Mouse (Mus musculus): ENCODE data around the gene Tmem144.

Gene Tmem144

DNA sequence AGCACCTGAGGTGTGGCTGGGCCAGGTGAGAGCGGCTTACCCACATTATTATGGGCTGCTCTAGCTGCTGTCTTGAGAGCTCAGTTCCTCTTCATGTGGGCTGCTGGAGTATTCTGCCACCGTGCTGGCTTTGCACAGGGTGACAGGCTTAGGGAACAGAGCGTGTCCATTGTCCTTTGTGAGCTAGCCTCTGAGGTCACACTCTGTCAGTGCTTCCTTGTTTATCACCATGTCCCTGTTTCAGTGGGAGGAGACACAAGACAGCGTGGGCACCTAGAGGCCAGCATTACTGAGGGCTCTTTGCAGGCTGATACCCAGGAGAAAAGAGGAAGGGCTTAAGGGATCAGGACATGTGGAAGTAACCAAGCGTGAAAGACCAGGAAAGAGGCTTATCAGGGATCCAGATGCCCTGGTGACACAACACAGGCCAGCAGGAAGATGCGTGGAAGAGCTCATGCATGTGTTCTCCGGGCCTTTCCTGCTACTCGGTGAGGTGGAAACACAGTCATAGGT, at the start of gene Tmem144:
Gene Tmem144 (minus strand): TSS at position 120 of the 513 bp plus-strand sequence.
- no peak for DNase-seq (ENCODE audit: low spot score)

DNA sequence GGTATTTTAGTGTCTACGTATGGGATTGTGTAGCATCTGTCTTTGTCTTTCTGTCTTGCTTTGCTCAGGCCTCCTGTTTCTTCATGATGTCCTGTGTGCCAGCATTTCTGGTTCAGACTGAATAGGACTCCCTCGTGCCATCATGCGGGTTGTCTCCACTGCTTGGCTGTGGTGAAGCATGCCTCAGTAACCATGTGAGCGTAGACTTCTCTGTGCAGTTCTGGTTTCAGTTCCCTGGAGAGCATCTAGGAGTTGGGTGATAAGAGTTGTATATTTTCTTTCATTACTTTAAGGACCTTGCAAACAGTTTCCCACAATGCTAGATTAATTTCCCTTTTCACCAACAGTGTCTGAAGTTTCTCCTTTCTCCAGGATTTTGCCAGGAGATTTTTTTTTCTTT, 49.2 kb upstream of the Tmem144 start:
- DNase-seq (ENCODE audit: low spot score), result no peak

DNA sequence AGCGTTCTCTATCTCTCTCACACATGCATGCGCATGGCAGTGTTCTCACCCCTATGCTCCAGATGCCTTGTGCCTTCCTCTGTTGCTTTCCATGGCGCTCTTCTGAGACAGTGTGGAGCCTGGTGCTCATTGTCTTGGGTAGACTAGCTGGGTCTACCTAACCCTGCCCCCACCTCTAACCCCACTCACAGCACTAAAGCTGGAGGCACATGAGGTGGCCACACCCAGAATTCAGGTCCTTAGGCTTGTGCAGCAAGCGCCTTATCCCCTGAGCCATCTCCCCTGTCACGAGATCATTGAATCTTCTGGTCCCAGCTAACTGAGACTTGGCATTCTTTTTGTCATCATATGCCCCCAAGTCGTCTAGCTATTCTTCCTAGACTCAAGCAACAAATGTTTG, 48.7 kb upstream of the Tmem144 start:
- no peak for DNase-seq (ENCODE audit: low spot score)

DNA sequence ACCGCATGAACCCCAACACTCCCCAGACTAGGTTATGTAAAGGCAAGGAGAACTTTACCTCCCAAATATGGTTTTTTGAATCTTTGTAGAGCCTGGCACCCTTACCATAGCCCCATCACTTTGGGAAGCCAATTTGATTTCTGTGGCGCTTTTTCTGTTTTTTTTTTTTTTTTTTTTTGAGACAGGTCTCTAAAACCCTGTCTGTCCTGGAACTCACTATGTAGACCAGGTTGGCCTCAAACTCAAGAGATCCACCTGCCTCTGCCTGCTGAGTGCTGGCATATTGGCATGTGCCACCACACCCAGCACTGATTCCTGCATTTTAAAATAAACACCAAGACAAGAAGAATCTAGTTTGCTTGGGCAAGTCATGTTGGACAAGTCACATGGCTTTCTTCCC, 47.9 kb upstream of the Tmem144 start:
- DNase-seq (ENCODE audit: low spot score), result no peak

DNA sequence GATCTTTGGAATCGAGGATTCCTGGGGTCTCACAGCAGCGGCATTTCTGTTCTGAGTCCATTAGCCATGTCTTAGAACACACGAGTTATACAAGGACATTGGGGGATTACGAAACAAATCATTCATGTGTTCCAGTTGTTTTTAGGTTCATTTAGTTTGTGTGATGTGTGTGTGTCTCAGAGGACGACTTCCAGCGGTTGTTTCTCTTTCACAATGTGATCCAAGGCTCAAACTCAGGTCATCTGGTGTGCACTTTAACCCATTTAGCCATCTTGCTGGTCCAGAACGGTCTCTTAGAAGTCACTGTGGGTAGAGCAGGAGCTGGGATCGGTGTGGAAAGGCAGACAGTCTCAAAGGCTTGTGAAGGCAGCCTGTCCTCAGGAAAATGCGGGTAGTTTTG, 47.3 kb upstream of the Tmem144 start:
- DNase-seq (ENCODE audit: low spot score), result no peak

DNA sequence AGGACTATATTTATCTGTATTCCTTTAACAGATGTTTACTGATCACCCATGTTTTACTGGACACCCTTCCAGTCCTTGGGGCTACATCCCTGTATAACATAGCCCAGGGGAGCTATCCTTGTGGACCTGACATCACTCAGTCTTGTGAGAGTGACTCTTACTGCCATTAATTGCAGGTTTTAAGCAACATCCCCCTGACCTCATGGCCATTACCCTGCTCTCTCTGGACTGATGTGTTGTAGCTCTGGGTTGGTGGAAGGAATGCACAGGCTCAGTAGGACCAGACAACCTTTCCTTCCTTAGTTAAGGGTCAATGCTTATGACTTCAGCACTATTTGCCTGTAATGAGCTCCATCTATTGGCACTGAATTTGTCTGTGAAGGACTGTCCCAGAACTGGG, 45.9 kb upstream of the Tmem144 start:
- DNase-seq (ENCODE audit: low spot score), result no peak

DNA sequence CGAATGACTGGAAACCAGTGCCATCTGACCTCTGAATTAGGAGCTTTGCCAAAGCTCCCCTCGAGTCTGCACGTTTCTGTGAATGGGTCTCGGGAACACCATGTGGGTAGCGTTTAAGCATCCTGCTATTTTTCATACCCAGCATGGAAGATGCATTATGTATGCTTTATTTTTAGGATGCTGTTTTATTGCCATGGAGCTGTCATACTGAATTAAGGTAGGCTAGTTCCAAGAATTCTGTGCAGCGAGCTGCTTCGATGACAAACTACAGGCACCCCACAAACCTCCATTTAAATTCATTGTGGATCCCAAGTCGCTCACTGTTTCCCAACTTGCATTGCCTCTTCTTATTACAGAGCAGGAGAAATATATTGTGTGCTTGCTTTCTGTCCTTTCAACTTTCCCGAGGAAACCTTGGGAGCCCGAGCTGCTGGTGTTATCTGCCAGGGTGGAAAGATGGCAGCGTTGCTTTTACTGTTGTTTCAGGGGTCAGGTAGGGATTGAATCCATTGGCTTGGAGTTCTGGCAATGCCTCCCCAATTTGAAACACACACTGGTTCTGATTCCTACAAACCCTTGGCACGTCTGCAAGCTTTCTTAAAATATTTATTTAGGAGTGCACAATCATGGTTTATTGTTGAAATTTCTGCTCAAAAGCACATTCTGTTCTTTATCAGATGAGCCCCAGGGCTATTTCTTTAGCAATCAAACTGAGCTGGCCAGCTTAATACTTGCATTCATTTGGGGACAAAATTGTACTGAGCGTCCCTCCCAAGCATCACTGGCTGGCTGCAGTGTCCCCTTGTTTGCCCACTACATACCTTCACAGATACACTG, 45.2 kb upstream of the Tmem144 start:
- no peak for DNase-seq (ENCODE audit: low spot score)

DNA sequence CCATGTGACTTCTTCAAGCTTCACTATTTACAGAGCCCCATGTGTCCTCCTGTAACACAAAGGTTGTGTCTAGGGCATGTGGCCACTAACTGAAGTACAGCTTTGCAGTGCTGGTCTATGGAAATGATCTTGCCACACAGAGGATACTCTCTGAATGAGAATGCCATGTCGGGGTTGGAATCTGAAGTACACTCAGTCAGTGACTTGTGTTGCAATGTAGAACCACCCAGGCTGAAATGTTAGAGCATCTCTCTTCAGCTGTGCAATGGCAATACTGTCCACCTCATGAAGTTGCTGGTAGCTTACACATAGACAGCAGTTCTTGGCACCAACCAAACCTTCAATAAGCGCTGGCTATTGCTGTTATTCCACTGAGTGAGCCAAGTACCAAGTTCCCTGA, 35.4 kb upstream of the Tmem144 start:
- DNase-seq (ENCODE audit: low spot score), result no peak

DNA sequence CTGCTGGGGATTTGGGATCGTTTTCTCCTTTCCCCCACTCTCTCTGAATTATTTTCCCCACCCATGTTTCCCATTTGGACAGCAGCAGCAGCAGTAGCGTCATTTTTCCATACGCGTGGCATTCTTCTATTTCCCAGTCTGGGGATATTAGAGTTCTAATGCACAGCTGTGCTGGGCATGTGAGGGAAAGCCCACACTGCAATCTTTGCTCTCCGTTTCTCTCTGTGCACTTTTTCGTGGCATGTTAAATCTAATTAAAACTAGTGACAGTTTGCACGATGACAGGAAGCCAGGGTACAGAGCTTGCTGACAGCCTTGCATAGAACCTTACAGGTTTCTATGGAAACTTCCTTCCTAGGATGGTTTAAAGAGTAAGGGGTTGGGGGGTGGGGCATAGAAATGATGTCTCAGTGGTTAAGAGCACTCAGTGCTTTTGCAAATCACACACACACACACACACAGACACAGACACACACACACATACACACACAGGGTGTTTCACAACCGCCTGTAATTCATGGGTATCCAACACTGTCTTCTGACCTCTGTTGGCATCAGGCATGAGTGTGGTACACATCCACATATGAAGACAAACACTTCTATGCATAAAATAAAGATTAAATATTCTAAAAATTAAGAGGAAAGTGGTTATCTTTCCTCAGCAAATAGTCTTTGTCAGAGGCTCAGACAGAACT, 34.7 kb upstream of the Tmem144 start:
- DNase-seq (ENCODE audit: low spot score), result no peak

DNA sequence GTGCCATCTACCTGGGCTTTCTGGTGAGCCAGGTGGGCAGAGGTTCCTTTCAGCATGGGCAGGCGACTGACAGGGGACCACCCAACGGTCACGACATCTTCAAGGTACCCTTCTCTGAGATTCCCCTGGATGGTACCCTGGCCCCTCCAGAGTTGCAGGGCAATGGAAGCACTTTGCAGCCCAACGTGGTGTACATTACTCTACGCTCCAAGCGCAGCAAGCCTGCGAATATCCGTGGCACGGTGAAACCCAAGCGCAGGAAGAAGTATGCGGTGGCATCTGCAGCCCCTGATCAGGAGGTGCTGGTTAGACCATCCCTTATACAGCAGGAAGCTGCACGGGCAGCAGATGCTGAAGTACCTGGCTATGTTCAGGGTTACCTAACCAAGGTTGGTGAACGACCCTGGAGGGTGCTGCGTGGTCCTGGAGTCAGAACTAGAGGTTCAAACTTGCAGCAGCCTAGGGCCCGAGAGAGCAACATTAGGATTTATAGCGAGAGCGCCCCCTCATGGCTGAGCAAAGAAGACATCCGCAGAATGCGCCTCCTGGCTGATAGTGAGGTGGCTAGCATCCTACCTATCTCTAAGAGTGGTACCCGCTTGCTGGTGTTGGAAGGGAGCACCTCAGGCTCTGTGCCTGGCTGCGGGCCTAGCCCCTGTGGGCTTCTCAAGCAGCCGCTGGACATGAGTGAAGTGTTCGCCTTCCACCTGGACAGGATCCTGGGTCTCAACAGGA, 34.0 kb upstream of the Tmem144 start:
- DNase-seq (ENCODE audit: low spot score), result no peak

DNA sequence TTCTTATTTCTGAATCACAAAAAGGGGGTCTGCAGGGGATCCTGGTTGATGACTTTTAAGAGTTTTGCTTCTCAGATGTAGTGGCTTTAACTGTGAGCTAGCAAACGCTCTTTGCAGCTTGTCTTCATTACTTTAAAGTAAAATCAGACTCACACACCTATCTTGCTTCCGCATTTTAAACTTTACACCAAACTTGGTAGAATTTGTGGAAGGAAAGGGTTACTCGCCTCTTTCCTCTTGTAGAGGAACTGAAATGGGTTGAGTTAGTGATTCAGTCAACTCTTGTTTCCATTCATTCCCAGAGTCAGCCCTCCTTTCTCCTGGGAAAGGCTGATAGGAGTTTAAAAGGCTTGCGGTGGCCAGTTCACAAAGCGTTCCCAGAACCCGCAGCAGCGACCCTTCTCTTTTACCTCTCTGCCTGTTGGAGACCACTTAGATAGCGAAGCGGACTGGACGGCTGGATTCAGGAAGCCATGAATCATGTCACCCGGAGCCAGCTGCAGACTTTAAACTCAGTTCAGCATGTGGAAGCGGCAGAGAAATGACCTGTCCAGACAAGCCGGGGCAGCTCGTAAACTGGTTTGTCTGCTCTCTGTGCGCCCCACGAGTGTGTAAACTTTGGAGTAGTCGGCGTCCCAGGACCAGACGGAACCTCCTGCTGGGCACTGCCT, 33.2 kb upstream of the Tmem144 start:
- no peak for DNase-seq (ENCODE audit: low spot score)

DNA sequence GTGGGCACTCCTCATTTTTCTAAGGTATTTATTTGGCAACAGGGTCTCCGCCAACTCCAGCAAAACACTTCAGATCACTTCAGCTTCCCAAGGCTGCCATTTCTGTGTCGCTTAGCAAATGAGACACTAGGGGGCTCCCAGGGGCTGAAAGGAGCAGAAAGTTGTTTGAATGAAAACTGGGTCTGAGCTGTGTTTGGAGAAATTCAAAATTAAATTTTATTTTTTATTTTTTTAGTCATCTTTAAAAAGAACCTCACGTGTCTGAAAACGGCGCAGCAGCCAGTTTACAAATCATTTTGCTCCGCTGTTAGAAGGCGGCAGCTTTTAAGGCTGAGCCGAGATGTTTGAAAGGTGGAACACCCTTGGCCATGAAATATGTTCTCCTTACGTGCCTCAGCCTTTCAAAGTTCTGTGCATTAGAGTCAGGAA, 32.2 kb upstream of the Tmem144 start:
- DNase-seq (ENCODE audit: low spot score), result peak; percentile 55

DNA sequence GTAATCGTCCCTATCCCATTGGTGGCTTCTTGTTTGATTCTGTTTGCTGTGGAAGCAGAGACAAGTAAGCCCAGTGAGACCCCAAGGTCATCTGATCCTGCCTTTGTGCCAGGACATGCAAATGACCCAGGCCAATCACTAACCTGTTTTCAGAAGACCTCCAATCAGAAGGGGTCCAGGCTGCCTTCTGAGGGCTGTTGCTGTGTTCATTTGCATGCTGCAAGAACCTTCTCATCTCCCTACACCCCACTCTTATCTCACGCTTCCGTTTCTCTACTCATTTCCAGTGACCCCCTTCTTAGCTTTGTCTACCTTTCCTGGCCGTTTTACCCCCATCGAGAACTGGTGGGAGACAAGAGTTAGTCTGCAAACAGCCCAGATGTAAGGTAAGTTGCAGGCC, 31.7 kb upstream of the Tmem144 start, which contains the start of gene Fam198b:
Gene Fam198b (plus strand): TSS at position 229 of the 400 bp plus-strand sequence.
- no peak for DNase-seq (ENCODE audit: low spot score)

DNA sequence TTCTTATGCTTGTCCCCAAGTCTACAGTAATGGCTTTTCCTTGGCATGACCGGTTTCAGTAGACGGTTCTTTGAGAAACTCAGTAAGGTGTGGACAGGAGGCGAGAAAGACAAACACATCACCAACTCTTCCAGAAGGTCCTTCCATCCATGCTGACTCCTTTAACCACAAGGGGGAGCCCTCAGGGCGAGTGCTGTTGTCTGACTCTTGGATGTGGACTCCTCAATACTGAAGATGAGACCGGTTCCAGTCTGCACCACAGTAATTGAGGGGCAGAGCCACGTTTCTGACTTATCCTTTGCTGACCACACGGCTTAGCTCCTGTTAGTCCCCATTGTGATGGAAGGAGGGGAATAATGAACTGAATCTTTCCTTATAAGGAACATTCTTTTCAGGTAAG, 30.5 kb upstream of the Tmem144 start:
- DNase-seq (ENCODE audit: low spot score), result peak; percentile 51

DNA sequence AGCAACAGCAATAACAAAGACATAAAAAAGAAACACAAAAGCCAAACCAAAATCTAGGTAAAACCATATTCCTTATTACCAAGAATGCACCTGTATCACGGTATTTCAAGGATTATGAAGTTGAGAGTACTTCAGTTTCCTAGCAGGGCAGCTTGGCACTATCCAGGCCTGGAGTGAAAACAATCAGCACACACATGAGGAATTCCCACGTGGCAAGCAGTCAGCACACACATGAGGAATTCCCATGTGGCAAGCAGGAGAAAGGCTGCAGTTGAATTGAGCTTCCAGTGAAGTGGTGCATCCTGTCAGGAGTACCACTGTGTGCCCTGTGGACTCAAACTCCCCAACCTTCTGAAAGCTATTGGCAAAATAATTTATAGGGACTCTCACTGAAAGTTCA, 29.1 kb upstream of the Tmem144 start:
- no peak for DNase-seq (ENCODE audit: low spot score)

DNA sequence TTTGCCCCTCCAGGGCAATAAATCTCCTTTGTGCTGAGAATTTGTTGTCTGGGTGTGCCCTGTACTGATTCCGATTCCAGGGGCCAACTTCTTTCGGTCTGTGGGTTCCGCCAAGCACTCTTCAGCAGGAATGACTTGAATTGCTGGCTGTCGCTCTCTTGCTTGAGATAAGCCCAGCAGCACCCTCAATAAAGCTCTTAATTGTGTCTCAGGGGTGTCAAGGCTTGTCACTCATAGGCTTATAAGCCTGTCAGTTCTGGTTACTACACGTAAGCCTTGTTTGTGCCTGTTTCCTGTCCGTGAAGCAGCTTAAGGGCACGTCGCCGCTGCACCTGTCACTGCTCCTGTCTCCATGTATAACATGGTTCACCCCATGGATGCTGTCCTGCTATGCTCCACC, 26.7 kb upstream of the Tmem144 start:
- no peak for DNase-seq (ENCODE audit: low spot score)

DNA sequence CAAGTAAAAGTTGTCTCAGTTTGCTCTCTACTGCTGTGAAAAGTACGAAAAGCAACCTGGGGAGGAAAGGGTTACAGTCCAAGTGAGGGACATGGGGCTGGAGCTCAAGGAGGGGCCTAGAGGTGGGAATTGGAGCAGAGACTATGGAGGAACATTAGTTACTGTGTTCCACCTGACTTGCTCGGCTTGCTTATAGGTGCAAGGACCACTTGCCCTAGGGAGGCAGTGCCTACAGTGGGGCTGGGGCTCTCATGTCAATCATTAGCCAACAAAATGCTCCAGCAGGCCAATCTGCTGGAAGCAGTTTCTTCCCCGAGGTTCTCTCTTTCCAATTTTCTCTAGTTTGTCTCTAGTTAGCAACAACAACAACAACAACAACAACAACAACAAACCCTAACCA, 25.8 kb upstream of the Tmem144 start:
- no peak for DNase-seq (ENCODE audit: low spot score)

DNA sequence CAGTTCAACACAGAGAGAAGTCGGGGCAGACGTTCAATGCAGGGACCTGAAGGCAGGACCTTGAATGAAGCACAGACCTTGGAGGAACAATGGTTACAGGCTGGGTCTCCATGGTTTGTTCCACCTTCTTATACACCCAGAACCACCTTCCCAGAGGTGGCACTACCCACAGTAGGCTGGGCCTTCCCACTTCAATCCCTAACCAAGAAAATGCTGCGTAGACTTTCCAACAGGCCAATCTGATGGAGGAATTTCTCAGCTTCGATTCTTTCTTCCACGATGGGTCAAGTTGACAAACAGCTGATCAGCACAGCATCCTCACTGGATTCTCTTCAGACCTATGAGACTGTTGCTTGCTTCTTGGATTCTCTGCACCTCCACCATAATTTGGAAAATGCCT, 22.9 kb upstream of the Tmem144 start:
- no peak for DNase-seq (ENCODE audit: low spot score)

DNA sequence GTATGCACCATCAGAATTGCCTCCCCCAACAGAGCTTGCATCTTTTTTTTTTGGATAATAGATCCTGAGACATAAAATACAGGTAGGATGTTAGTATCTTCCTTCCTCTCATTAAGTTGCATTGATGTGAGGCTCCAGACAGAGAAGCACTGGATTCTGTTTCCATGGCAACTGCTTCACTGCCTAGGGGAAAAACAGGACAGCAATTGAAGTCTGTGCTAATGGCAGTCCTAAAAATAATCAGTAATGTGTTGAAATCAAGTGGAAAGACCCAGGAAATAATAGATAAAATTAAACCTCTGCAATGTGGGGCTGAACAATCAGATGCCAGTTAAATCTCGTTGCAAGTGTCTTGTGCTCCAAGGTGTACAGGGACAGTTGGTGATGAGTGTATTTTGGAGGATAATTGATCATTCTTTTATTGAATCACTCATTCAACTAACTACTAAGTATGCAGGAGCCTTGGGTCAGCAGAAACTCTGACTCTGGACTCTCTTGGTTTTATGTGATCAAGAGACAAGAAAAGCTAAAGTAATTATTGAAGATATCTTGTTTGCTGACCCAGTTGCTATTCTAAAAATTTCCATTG, 14.6 kb upstream of the Tmem144 start:
- DNase-seq (ENCODE audit: low spot score), result no peak

DNA sequence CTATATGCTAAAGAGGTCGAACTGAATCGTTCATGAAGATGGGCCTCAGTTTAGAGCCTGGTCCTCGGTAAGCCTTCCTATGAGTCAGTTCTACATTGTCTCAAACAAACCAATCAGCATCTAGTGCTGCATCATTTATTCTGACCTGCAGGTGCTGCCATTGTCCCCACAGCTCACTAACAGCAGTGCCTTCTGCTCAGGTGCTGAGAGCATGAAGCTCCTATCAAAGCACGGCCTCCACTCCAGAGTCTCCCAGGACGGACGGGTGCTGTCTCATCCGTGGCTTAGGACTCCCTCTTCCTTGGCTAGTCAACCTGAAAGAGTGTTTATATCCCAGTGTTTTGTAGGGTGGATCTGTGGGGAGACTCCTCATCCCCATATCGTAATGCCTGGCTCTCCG, 14.0 kb upstream of the Tmem144 start:
- no peak for DNase-seq (ENCODE audit: low spot score)

DNA sequence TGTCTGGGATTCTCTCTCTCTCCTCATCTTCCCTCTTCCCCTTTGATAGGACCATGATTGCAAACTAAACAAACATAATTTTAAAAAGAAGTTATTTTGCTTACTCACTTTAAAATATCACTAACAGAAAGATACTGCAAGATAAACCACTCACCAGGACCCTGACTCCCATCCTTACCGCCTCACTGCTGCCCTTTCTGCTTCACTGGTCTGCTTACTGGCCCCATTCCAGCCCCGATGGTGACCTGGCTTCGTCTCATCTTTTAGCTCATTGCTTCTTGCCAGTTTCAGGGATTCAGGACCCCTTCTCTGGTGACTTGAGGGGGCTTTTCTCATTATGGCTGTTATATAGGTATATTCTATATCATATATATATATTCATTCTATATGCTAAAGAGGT, 13.5 kb upstream of the Tmem144 start:
- no peak for DNase-seq (ENCODE audit: low spot score)

DNA sequence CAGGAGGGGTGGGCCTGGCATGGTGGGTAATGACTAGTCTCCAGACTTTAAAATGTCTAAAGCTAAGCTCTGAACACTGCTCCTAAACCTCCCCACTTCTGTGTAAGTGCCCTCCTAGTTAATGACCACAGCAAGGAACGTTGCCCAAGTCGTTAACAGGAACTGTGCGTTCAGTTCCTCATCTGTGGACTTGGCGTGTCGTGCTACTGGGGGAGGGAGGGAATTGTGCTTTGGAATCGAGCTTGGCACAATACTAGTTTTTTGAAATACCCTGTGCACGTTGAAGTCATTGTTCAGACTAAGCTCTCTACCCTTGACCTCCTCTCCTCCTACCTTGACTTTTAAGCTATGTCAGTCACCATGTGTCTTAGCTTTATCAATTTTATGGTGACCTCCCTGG, 12.3 kb upstream of the Tmem144 start:
- DNase-seq (ENCODE audit: low spot score), result no peak

Measured in layer of hippocampus, adult 9-10 months (tissue).